Mouse (Mus musculus): ENCODE measurements at regions not wholly inside any gene's neighbourhood (a gene's known extent, or its start where the extent isn't known, plus 50 kb on each side); places are given as distances from the start of the nearest gene placed in this dataset.

GRCm38 (mm10) chr11:56159412-56160074 lies 118.7 kb upstream of the Nmur2 start:
- Histone ChIP-seq H3K27ac (ENCODE audit: insufficient read depth, low read depth, low read length) (no peak overlapping the region), H3K4me3 (ENCODE audit: insufficient read depth, low read depth, low read length) (no peak overlapping the region), H3K4me1 (ENCODE audit: control insufficient read depth, insufficient read depth, low read length) (no peaks in the 10 kb centered on the region)
- TF ChIP-seq CTCF (IDR thresholded peaks at IDR 0.05; ENCODE audit: insufficient read depth, low read depth, low read length) (no peak), POLR2A (IDR thresholded peaks at IDR 0.05; ENCODE audit: insufficient read depth, low read depth, low read length) (no peak)
- WGBS, result 18% methylated on average over 10 of the region's 10 CpGs

DNA sequence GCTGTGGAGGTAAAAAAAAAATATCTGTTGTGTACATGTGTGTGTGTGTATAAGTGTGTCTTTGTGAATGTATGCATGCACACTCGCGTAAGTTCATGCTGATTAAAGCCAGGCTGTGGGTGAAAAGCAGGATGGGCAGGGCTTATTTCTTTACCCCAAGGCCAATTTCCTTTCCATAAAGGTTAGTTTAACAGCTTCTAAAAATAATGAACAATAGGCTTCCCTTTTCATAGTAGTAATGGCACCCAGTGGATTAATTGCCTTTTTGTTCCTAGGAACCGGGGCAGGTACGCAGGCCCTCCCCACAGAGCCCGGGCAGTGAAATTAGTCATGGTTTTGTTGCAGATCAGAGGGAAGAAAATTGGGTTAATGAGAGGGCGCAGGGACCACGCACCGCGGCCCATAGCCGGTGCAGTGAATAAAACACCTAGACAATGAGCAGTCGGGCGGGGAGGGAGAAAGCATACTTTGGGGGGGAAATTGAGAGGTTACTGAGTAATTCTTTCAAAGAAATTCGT lies 110.1 kb upstream of the Nmur2 start:
- no peak for TF ChIP-seq POLR2A (IDR thresholded peaks at IDR 0.05; ENCODE audit: insufficient read depth, low read depth, low read length)
- no peak for TF ChIP-seq CTCF (IDR thresholded peaks at IDR 0.05; ENCODE audit: insufficient read depth, low read depth, low read length)
- 53% methylated on average over 13 of the region's 13 CpGs for WGBS
- no peak overlapping the region for H3K4me3 ChIP-seq (ENCODE audit: insufficient read depth, low read depth, low read length)
- peaks cover 3% of the 10 kb centered on the region for H3K4me1 ChIP-seq (ENCODE audit: control insufficient read depth, insufficient read depth, low read length)
- no peak overlapping the region for H3K27ac ChIP-seq (ENCODE audit: insufficient read depth, low read depth, low read length)

- TF ChIP-seq CTCF (IDR thresholded peaks at IDR 0.05; ENCODE audit: insufficient read depth, low read depth, low read length) (no peak), POLR2A (IDR thresholded peaks at IDR 0.05; ENCODE audit: insufficient read depth, low read depth, low read length) (no peak)
- Histone ChIP-seq H3K27ac (ENCODE audit: insufficient read depth, low read depth, low read length) (no peak overlapping the region), H3K4me3 (ENCODE audit: insufficient read depth, low read depth, low read length) (no peak overlapping the region), H3K4me1 (ENCODE audit: control insufficient read depth, insufficient read depth, low read length) (peaks cover 3% of the 10 kb centered on the region)
- WGBS, result 66% methylated on average over 1 of the region's 1 CpGs
Measured at GRCm38 (mm10) chr11:56149752-56150151, 108.9 kb upstream of the Nmur2 start.

- no peak overlapping the region for H3K4me3 ChIP-seq (ENCODE audit: insufficient read depth, low read depth, low read length)
- no peak overlapping the region for H3K27ac ChIP-seq (ENCODE audit: insufficient read depth, low read depth, low read length)
- H3K4me1 ChIP-seq (ENCODE audit: control insufficient read depth, insufficient read depth, low read length), result peaks cover 3% of the 10 kb centered on the region
- 67% methylated on average over 1 of the region's 1 CpGs for WGBS
- TF ChIP-seq POLR2A (IDR thresholded peaks at IDR 0.05; ENCODE audit: insufficient read depth, low read depth, low read length), result no peak
- TF ChIP-seq CTCF (IDR thresholded peaks at IDR 0.05; ENCODE audit: insufficient read depth, low read depth, low read length), result no peak
Measured at GRCm38 (mm10) chr11:56148956-56149355, 108.1 kb upstream of the Nmur2 start.

DNA sequence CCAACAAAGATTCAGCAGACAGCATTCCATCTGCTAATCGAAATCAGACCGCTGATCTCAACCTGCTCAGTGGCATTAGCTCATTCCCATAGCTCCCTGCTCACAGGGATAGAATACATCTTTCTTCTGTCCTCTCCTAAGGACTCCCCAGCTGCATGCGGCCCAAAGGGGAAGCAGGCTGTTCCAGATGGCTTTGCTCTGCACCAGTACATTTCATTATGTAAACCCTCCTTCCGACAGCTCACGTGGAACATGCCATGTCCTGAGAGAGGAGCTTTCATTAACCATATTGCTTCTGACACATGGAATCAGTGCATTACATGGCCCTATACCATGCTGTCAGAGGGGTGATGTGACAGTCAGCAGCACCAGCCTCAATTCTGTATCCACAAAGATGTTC lies 105.9 kb upstream of the Nmur2 start:
- 73% methylated on average over 5 of the region's 5 CpGs for WGBS
- Histone ChIP-seq H3K4me1 (ENCODE audit: control insufficient read depth, insufficient read depth, low read length) (peaks cover 3% of the 10 kb centered on the region), H3K4me3 (ENCODE audit: insufficient read depth, low read depth, low read length) (no peak overlapping the region), H3K27ac (ENCODE audit: insufficient read depth, low read depth, low read length) (no peak overlapping the region)
- TF ChIP-seq POLR2A (IDR thresholded peaks at IDR 0.05; ENCODE audit: insufficient read depth, low read depth, low read length), result no peak
- TF ChIP-seq CTCF (IDR thresholded peaks at IDR 0.05; ENCODE audit: insufficient read depth, low read depth, low read length), result no peak

GRCm38 (mm10) chr11:56131339-56131823 lies 90.6 kb upstream of the Nmur2 start:
- WGBS, result 14% methylated on average over 15 of the region's 15 CpGs
- TF ChIP-seq POLR2A (IDR thresholded peaks at IDR 0.05; ENCODE audit: insufficient read depth, low read depth, low read length), result no peak
- peak; percentile 49 for TF ChIP-seq CTCF (IDR thresholded peaks at IDR 0.05; ENCODE audit: insufficient read depth, low read depth, low read length)
- no peak overlapping the region for H3K27ac ChIP-seq (ENCODE audit: insufficient read depth, low read depth, low read length)
- no peaks in the 10 kb centered on the region for H3K4me1 ChIP-seq (ENCODE audit: control insufficient read depth, insufficient read depth, low read length)
- no peak overlapping the region for H3K4me3 ChIP-seq (ENCODE audit: insufficient read depth, low read depth, low read length)

GRCm38 (mm10) chr11:56116553-56117232 lies 75.9 kb upstream of the Nmur2 start:
- WGBS, result 49% methylated on average over 12 of the region's 12 CpGs
- Histone ChIP-seq H3K4me3 (ENCODE audit: insufficient read depth, low read depth, low read length) (no peak overlapping the region), H3K27ac (ENCODE audit: insufficient read depth, low read depth, low read length) (no peak overlapping the region), H3K4me1 (ENCODE audit: control insufficient read depth, insufficient read depth, low read length) (no peaks in the 10 kb centered on the region)
- TF ChIP-seq POLR2A (IDR thresholded peaks at IDR 0.05; ENCODE audit: insufficient read depth, low read depth, low read length) (no peak), CTCF (IDR thresholded peaks at IDR 0.05; ENCODE audit: insufficient read depth, low read depth, low read length) (no peak)

GRCm38 (mm10) chr11:56107929-56108328 lies 67.1 kb upstream of the Nmur2 start:
- WGBS, result 11% methylated on average over 3 of the region's 3 CpGs
- Histone ChIP-seq H3K27ac (ENCODE audit: insufficient read depth, low read depth, low read length) (no peak overlapping the region), H3K4me3 (ENCODE audit: insufficient read depth, low read depth, low read length) (no peak overlapping the region), H3K4me1 (ENCODE audit: control insufficient read depth, insufficient read depth, low read length) (no peaks in the 10 kb centered on the region)
- TF ChIP-seq CTCF (IDR thresholded peaks at IDR 0.05; ENCODE audit: insufficient read depth, low read depth, low read length), result peak; percentile 47
- TF ChIP-seq POLR2A (IDR thresholded peaks at IDR 0.05; ENCODE audit: insufficient read depth, low read depth, low read length), result no peak

GRCm38 (mm10) chr11:56105632-56106031 lies 64.8 kb upstream of the Nmur2 start:
- TF ChIP-seq CTCF (IDR thresholded peaks at IDR 0.05; ENCODE audit: insufficient read depth, low read depth, low read length) (no peak), POLR2A (IDR thresholded peaks at IDR 0.05; ENCODE audit: insufficient read depth, low read depth, low read length) (no peak)
- no peaks in the 10 kb centered on the region for H3K4me1 ChIP-seq (ENCODE audit: control insufficient read depth, insufficient read depth, low read length)
- no peak overlapping the region for H3K4me3 ChIP-seq (ENCODE audit: insufficient read depth, low read depth, low read length)
- no peak overlapping the region for H3K27ac ChIP-seq (ENCODE audit: insufficient read depth, low read depth, low read length)
- 15% methylated on average over 4 of the region's 4 CpGs for WGBS

Data from olfactory bulb, adult 2 months (tissue).